8 mouse cellular contexts compared by ENCODE assay signal in genomic region chr9:110413785-110414184, GRCm38 (mm10). TPM values are rescaled to one million over a fixed set of nuclear protein-coding genes. Genes with fewer than 3 reads are reported as not detected.
DNase-seq lines count a peak whose midpoint lies in the region; ATAC-seq and TF ChIP-seq lines count a peak whose summit lies in the region.

No protein-coding gene starts in this region.

- H3K36me3 ChIP-seq in intestine, postnatal 0 days (ENCODE audit: control insufficient read depth, insufficient read depth) = no peaks in the 10 kb centered on the region
- no peaks in the 10 kb centered on the region for H3K36me3 ChIP-seq in intestine, embryonic 16.5 days (ENCODE audit: control insufficient read depth, insufficient read depth, low read length)
- H3K36me3 ChIP-seq in ES-Bruce4 (ENCODE audit: control insufficient read depth, insufficient read depth, low read length, poor library complexity, severe bottlenecking) = no peaks in the 10 kb centered on the region

- TF ChIP-seq POLR2A in ES-Bruce4 (IDR thresholded peaks at IDR 0.05; ENCODE audit: insufficient read depth, low read length) = no peak

- ATAC-seq in CD4-positive, CD25-positive, alpha-beta regulatory T cell, adult 4 months = no peak
- no peak for ATAC-seq in intestine, postnatal 0 days
- no peak for ATAC-seq in intestine, embryonic 16.5 days

- H3K4me3 ChIP-seq in intestine, postnatal 0 days (ENCODE audit: low read depth, low read length) = no peak overlapping the region
- no peak overlapping the region for H3K4me3 ChIP-seq in intestine, embryonic 16.5 days (ENCODE audit: low read length)
- no peak overlapping the region for H3K4me3 ChIP-seq in ES-Bruce4 (ENCODE audit: low read depth, low read length)

- no peaks in the 10 kb centered on the region for H3K4me1 ChIP-seq in intestine, postnatal 0 days (replicated peaks; ENCODE audit: control insufficient read depth, insufficient read depth, low read length)
- 0 out of 2 replicates have a peak, but pooled peaks cover 2% of the 10 kb centered on the region for H3K4me1 ChIP-seq in intestine, embryonic 16.5 days (ENCODE audit: control insufficient read depth, insufficient read depth, low read length)
- H3K4me1 ChIP-seq in ES-Bruce4 (ENCODE audit: control insufficient read depth, insufficient read depth, low read length) = no peaks in the 10 kb centered on the region

- DNase-seq in CD4-positive, CD25-positive, alpha-beta regulatory T cell, adult 2 months (ENCODE audit: low read depth, low spot score) = peak; percentile 22
- DNase-seq in kidney, adult 9 months = peak; percentile 65
- peak; percentile 45 for DNase-seq in retina, postnatal 1 day
- no peak for DNase-seq in spleen, adult 12 weeks (ENCODE audit: low spot score)

- H3K9me3 ChIP-seq in intestine, postnatal 0 days (ENCODE audit: control insufficient read depth) = no peaks in the 10 kb centered on the region
- no peaks in the 10 kb centered on the region for H3K9me3 ChIP-seq in intestine, embryonic 16.5 days (ENCODE audit: control insufficient read depth, low read length)
- H3K9me3 ChIP-seq in ES-Bruce4 (replicated peaks; ENCODE audit: control insufficient read depth, insufficient read depth, low read length, poor library complexity, severe bottlenecking) = no peaks in the 10 kb centered on the region

- no peak for TF ChIP-seq EP300 in ES-Bruce4 (IDR thresholded peaks at IDR 0.05; ENCODE audit: insufficient read depth, low read depth, low read length)

- H3K27me3 ChIP-seq in intestine, postnatal 0 days (replicated peaks; ENCODE audit: control insufficient read depth, insufficient read depth, low read length) = no peaks in the 10 kb centered on the region
- H3K27me3 ChIP-seq in intestine, embryonic 16.5 days (replicated peaks; ENCODE audit: control insufficient read depth, insufficient read depth, low read length) = no peaks in the 10 kb centered on the region
- no peaks in the 10 kb centered on the region for H3K27me3 ChIP-seq in ES-Bruce4 (ENCODE audit: control insufficient read depth, insufficient read depth, low read length, poor library complexity, severe bottlenecking)

- H3K27ac ChIP-seq in intestine, postnatal 0 days (ENCODE audit: low read depth, low read length) = no peak overlapping the region
- no peak overlapping the region for H3K27ac ChIP-seq in intestine, embryonic 16.5 days (ENCODE audit: low read length)
- H3K27ac ChIP-seq in ES-Bruce4 (ENCODE audit: insufficient read depth, low read length) = no peak overlapping the region

- H3K9ac ChIP-seq in intestine, postnatal 0 days (ENCODE audit: low read depth, low read length) = no peak overlapping the region
- no peak overlapping the region for H3K9ac ChIP-seq in intestine, embryonic 16.5 days (ENCODE audit: low read depth, low read length)
- H3K9ac ChIP-seq in ES-Bruce4 (ENCODE audit: low read depth, poor library complexity, severe bottlenecking) = no peak overlapping the region

- TF ChIP-seq CTCF in intestine, postnatal 0 days (IDR thresholded peaks at IDR 0.05; ENCODE audit: low read depth) = peak; percentile 68
- peak; percentile 69 for TF ChIP-seq CTCF in ES-Bruce4 (IDR thresholded peaks at IDR 0.05; ENCODE audit: low read depth, low read length)

- H3K4me2 ChIP-seq in intestine, postnatal 0 days (replicated peaks; ENCODE audit: low read depth) = no peak overlapping the region
- H3K4me2 ChIP-seq in intestine, embryonic 16.5 days (ENCODE audit: low read depth, low read length) = no peak overlapping the region

- 62% methylated on average over 9 of the region's 9 CpGs for WGBS in intestine, postnatal 0 days
- 57% methylated on average over 9 of the region's 9 CpGs for WGBS in intestine, embryonic 16.5 days

RNA-seq across cellular contexts. Expression of gene Ngp, which starts 5.8 kb away (rescaled TPM):
- polyA plus RNA-seq in CD4-positive, CD25-positive, alpha-beta regulatory T cell, adult 4 months (2017; shearing (Covaris generic)) = not detected
- polyA plus RNA-seq in intestine, postnatal 0 days (2015; fragmentation: Nextera tagmentation; extraction: Ambion mirVana) = 1.9 and 2.1 TPM in 2 replicates
- polyA plus RNA-seq in intestine, embryonic 16.5 days (2015; fragmentation: Nextera tagmentation; extraction: Ambion mirVana) = 3.8 and 8.5 TPM in 2 replicates
- polyA plus RNA-seq in ES-Bruce4 (2011; ENCODE audit: insufficient read depth, insufficient read length, low read depth, missing spikeins) = not detected in 2 replicates

RNA-seq across cellular contexts. Expression of gene Ptpn23, which starts 5.8 kb away (rescaled TPM):
- polyA plus RNA-seq in CD4-positive, CD25-positive, alpha-beta regulatory T cell, adult 4 months (2017; shearing (Covaris generic)) = 1 to 10 TPM; 7.2 TPM
- polyA plus RNA-seq in intestine, postnatal 0 days (2015; fragmentation: Nextera tagmentation; extraction: Ambion mirVana) = 10.0 and 10.8 TPM in 2 replicates
- polyA plus RNA-seq in intestine, embryonic 16.5 days (2015; fragmentation: Nextera tagmentation; extraction: Ambion mirVana) = 10.8 and 12.9 TPM in 2 replicates
- polyA plus RNA-seq in ES-Bruce4 (2011; ENCODE audit: insufficient read depth, insufficient read length, low read depth, missing spikeins) = 38.9 and 41.7 TPM in 2 replicates
